Mouse (Mus musculus): ENCODE measurements around the gene Tmem185b. TPM values are rescaled to one million over a fixed set of nuclear protein-coding genes. Genes with fewer than 3 reads are reported as not detected.
A peak's percentile ranks its signal among the peaks of the same experiment; 100 is the strongest.

Tmem185b gene
- total RNA-seq (2021) = 10 to 100 TPM; 14.4 to 15.7 TPM
- long read RNA-seq, transcript Tmem185b-202 (1 exons, 2,824 nt) = major isoform, 16 of 16 reads
- long read RNA-seq, partial matches to known transcripts = 0 of 16 reads
- long read RNA-seq, other reads (novel, unspliced or antisense) = 0 of 16 reads

GRCm38 (mm10) chr1:119525689-119526591 lies at the start of gene Tmem185b:
Gene Tmem185b (plus strand): TSS chr1:119526160.
- peak; percentile 82 to 85 for DNase-seq (ENCODE audit: low spot score in 2 of 2)

- no peak for DNase-seq (ENCODE audit: low spot score in 2 of 2)
Observed at GRCm38 (mm10) chr1:119476905-119477353, 49.0 kb upstream of the Tmem185b start.

GRCm38 (mm10) chr1:119479641-119480040 lies 46.3 kb upstream of the Tmem185b start:
- no peak for DNase-seq (ENCODE audit: low spot score in 2 of 2)

GRCm38 (mm10) chr1:119480678-119481077 lies 45.3 kb upstream of the Tmem185b start:
- DNase-seq (ENCODE audit: low spot score in 2 of 2) = no peak

GRCm38 (mm10) chr1:119481205-119481932 lies 44.6 kb upstream of the Tmem185b start:
- DNase-seq (ENCODE audit: low spot score in 2 of 2) = no peak

- no peak for DNase-seq (ENCODE audit: low spot score in 2 of 2)
Observed at GRCm38 (mm10) chr1:119482891-119483290, 43.1 kb upstream of the Tmem185b start.

- peak in 1 of 2 experiments; percentile 27 for DNase-seq (ENCODE audit: low spot score in 2 of 2)
Observed at GRCm38 (mm10) chr1:119484457-119484856, 41.5 kb upstream of the Tmem185b start.

- no peak for DNase-seq (ENCODE audit: low spot score in 2 of 2)
Observed at GRCm38 (mm10) chr1:119485825-119486224, 40.1 kb upstream of the Tmem185b start.

- no peak for DNase-seq (ENCODE audit: low spot score in 2 of 2)
Observed at GRCm38 (mm10) chr1:119487917-119488590, 37.9 kb upstream of the Tmem185b start.

- no peak for DNase-seq (ENCODE audit: low spot score in 2 of 2)
Observed at GRCm38 (mm10) chr1:119490765-119491164, 35.2 kb upstream of the Tmem185b start.

GRCm38 (mm10) chr1:119492097-119492496 lies 33.9 kb upstream of the Tmem185b start:
- no peak for DNase-seq (ENCODE audit: low spot score in 2 of 2)

GRCm38 (mm10) chr1:119492505-119492904 lies 33.5 kb upstream of the Tmem185b start:
- DNase-seq (ENCODE audit: low spot score in 2 of 2) = no peak

GRCm38 (mm10) chr1:119494024-119494711 lies 31.8 kb upstream of the Tmem185b start:
- no peak for DNase-seq (ENCODE audit: low spot score in 2 of 2)

GRCm38 (mm10) chr1:119494712-119495395 lies 31.1 kb upstream of the Tmem185b start:
- no peak for DNase-seq (ENCODE audit: low spot score in 2 of 2)

GRCm38 (mm10) chr1:119495396-119495775 lies 30.6 kb upstream of the Tmem185b start:
- no peak for DNase-seq (ENCODE audit: low spot score in 2 of 2)

GRCm38 (mm10) chr1:119497346-119498004 lies 28.5 kb upstream of the Tmem185b start:
- DNase-seq (ENCODE audit: low spot score in 2 of 2) = no peak

GRCm38 (mm10) chr1:119498536-119499231 lies 27.3 kb upstream of the Tmem185b start:
- DNase-seq (ENCODE audit: low spot score in 2 of 2) = no peak

GRCm38 (mm10) chr1:119499456-119499855 lies 26.5 kb upstream of the Tmem185b start:
- no peak for DNase-seq (ENCODE audit: low spot score in 2 of 2)

GRCm38 (mm10) chr1:119501881-119502280 lies 24.1 kb upstream of the Tmem185b start:
- no peak for DNase-seq (ENCODE audit: low spot score in 2 of 2)
